Mouse (Mus musculus) limb, embryonic 10.5 days (tissue): ENCODE measurements at regions not wholly inside any gene's neighbourhood (a gene's known extent, or its start where the extent isn't known, plus 50 kb on each side); places are given as distances from the start of the nearest gene placed in this dataset.

Experiments
- DNase-seq: peaks from one replicate; pipeline ENCODE4 v3.0.0-alpha.2; 2017; ENCODE audit warnings: low spot score
- H3K27ac ChIP-seq: fragments of 300-500 bp; sonication (generic); 2 replicates; pipeline ENCODE4 v1.5.1; 2016; ENCODE audit warnings: mild to moderate bottlenecking
- H3K27me3 ChIP-seq: fragments of 300-500 bp; sonication (generic); 2 replicates; pipeline ENCODE4 v1.6.1; 2016; ENCODE audit warnings: low read depth, mild to moderate bottlenecking; ENCODE audit not compliant: poor library complexity, severe bottlenecking
- H3K36me3 ChIP-seq: fragments of 300-500 bp; sonication (generic); 2 replicates; pipeline ENCODE4 v1.6.1; 2016; ENCODE audit warnings: mild to moderate bottlenecking, moderate library complexity
- H3K4me1 ChIP-seq: fragments of 300-500 bp; sonication (generic); 2 replicates; pipeline ENCODE4 v1.6.1; 2016
- H3K4me3 ChIP-seq: fragments of 300-500 bp; sonication (generic); 2 replicates; pipeline ENCODE4 v1.5.1; 2016; ENCODE audit warnings: mild to moderate bottlenecking, moderate library complexity
- H3K9me3 ChIP-seq: fragments of 300-500 bp; sonication (generic); replicated peaks from 2 replicates; pipeline ENCODE4 v1.6.1; 2016; ENCODE audit warnings: mild to moderate bottlenecking
- WGBS: fragments of 180-500 bp; shearing (Covaris S2); methylation state at CpG from one replicate; pipeline ENCODE4 v1.1.7; 2016; 5-methylcytosine and 5-hydroxymethylcytosine counted together

GRCm38 (mm10) chr8:89634864-89635263, 590.9 kb upstream of the Sall1 start:
- no peaks in the 10 kb centered on the region for H3K9me3 ChIP-seq
- no peak overlapping the region for H3K4me3 ChIP-seq
- H3K36me3 ChIP-seq = no peaks in the 10 kb centered on the region
- no peaks in the 10 kb centered on the region; the same call in 1 of the 2 replicates for H3K4me1 ChIP-seq
- no peaks in the 10 kb centered on the region for H3K27me3 ChIP-seq
- H3K27ac ChIP-seq = no peak overlapping the region
- WGBS = 95% methylated on average over 2 of the region's 2 CpGs
- no peak for DNase-seq

- no peak for DNase-seq
- WGBS = 92% methylated on average over 5 of the region's 5 CpGs
- Histone ChIP-seq H3K36me3 (no peaks in the 10 kb centered on the region), H3K9me3 (no peaks in the 10 kb centered on the region), H3K27ac (no peak overlapping the region), H3K4me3 (no peak overlapping the region), H3K4me1 (no peaks in the 10 kb centered on the region; the same call in 1 of the 2 replicates), H3K27me3 (no peaks in the 10 kb centered on the region)
Observed at GRCm38 (mm10) chr8:89632304-89632703, 588.3 kb upstream of the Sall1 start.

- H3K27ac ChIP-seq = no peak overlapping the region
- no peaks in the 10 kb centered on the region for H3K36me3 ChIP-seq
- 98% methylated on average over 3 of the region's 3 CpGs for WGBS
- H3K4me3 ChIP-seq = no peak overlapping the region
- DNase-seq = no peak
- H3K27me3 ChIP-seq = no peaks in the 10 kb centered on the region
- no peaks in the 10 kb centered on the region for H3K9me3 ChIP-seq
- peaks cover 9% of the 10 kb centered on the region for H3K4me1 ChIP-seq
Observed at GRCm38 (mm10) chr8:89630540-89630939, 586.6 kb upstream of the Sall1 start.

GRCm38 (mm10) chr8:89618089-89618488, 574.1 kb upstream of the Sall1 start:
- H3K27me3 ChIP-seq = 0 out of 2 replicates have a peak, but pooled peaks cover 4% of the 10 kb centered on the region
- peaks cover 7% of the 10 kb centered on the region; the same call in 1 of the 2 replicates for H3K4me1 ChIP-seq
- H3K9me3 ChIP-seq = no peaks in the 10 kb centered on the region
- WGBS = 90% methylated on average over 7 of the region's 7 CpGs
- H3K27ac ChIP-seq = no peak overlapping the region
- no peak for DNase-seq
- H3K4me3 ChIP-seq = no peak overlapping the region
- no peaks in the 10 kb centered on the region for H3K36me3 ChIP-seq

- Histone ChIP-seq H3K36me3 (no peaks in the 10 kb centered on the region), H3K9me3 (no peaks in the 10 kb centered on the region), H3K27me3 (0 out of 2 replicates have a peak, but pooled peaks cover 4% of the 10 kb centered on the region), H3K4me1 (peaks cover 4% of the 10 kb centered on the region; the same call in 1 of the 2 replicates), H3K27ac (no peak overlapping the region), H3K4me3 (no peak overlapping the region)
- WGBS = 79% methylated on average over 8 of the region's 8 CpGs
- DNase-seq = no peak
Observed at GRCm38 (mm10) chr8:89615863-89616558, 572.0 kb upstream of the Sall1 start.

GRCm38 (mm10) chr8:89609074-89609473, 565.1 kb upstream of the Sall1 start:
- WGBS = 86% methylated on average over 4 of the region's 4 CpGs
- Histone ChIP-seq H3K4me3 (no peak overlapping the region), H3K9me3 (no peaks in the 10 kb centered on the region), H3K27ac (no peak overlapping the region), H3K36me3 (no peaks in the 10 kb centered on the region), H3K4me1 (no peaks in the 10 kb centered on the region), H3K27me3 (no peaks in the 10 kb centered on the region)
- DNase-seq = no peak

GRCm38 (mm10) chr8:89605905-89606468, 562.0 kb upstream of the Sall1 start:
- no peak for DNase-seq
- Histone ChIP-seq H3K9me3 (no peaks in the 10 kb centered on the region), H3K4me3 (no peak overlapping the region), H3K27ac (no peak overlapping the region), H3K27me3 (no peaks in the 10 kb centered on the region), H3K36me3 (no peaks in the 10 kb centered on the region), H3K4me1 (no peaks in the 10 kb centered on the region)
- 87% methylated on average over 4 of the region's 4 CpGs for WGBS

GRCm38 (mm10) chr8:89604461-89604860, 560.5 kb upstream of the Sall1 start:
- H3K9me3 ChIP-seq = no peaks in the 10 kb centered on the region
- WGBS = 95% methylated on average over 3 of the region's 3 CpGs
- no peak overlapping the region for H3K27ac ChIP-seq
- no peaks in the 10 kb centered on the region for H3K4me1 ChIP-seq
- no peaks in the 10 kb centered on the region for H3K36me3 ChIP-seq
- H3K4me3 ChIP-seq = no peak overlapping the region
- DNase-seq = no peak
- H3K27me3 ChIP-seq = no peaks in the 10 kb centered on the region

- no peak for DNase-seq
- 85% methylated on average over 7 of the region's 7 CpGs for WGBS
- Histone ChIP-seq H3K4me3 (no peak overlapping the region), H3K27ac (no peak overlapping the region), H3K36me3 (no peaks in the 10 kb centered on the region), H3K4me1 (no peaks in the 10 kb centered on the region), H3K27me3 (no peaks in the 10 kb centered on the region), H3K9me3 (no peaks in the 10 kb centered on the region)
Observed at GRCm38 (mm10) chr8:89596380-89596779, 552.4 kb upstream of the Sall1 start.

- Histone ChIP-seq H3K27ac (no peak overlapping the region), H3K27me3 (peaks cover 17% of the 10 kb centered on the region; the same call in 1 of the 2 replicates), H3K4me1 (no peaks in the 10 kb centered on the region), H3K9me3 (no peaks in the 10 kb centered on the region), H3K36me3 (no peaks in the 10 kb centered on the region), H3K4me3 (no peak overlapping the region)
- no peak for DNase-seq
Observed at GRCm38 (mm10) chr8:89583091-89583490, 539.1 kb upstream of the Sall1 start.

- H3K4me1 ChIP-seq = no peaks in the 10 kb centered on the region
- peaks cover 18% of the 10 kb centered on the region; the same call in 1 of the 2 replicates for H3K27me3 ChIP-seq
- H3K4me3 ChIP-seq = no peak overlapping the region
- H3K9me3 ChIP-seq = no peaks in the 10 kb centered on the region
- no peaks in the 10 kb centered on the region for H3K36me3 ChIP-seq
- H3K27ac ChIP-seq = no peak overlapping the region
- DNase-seq = no peak
Observed at GRCm38 (mm10) chr8:89582566-89582965, 538.6 kb upstream of the Sall1 start.

- H3K36me3 ChIP-seq = no peaks in the 10 kb centered on the region
- no peaks in the 10 kb centered on the region for H3K9me3 ChIP-seq
- WGBS = 2% methylated on average over 13 of the region's 13 CpGs
- peaks cover 42% of the 10 kb centered on the region for H3K4me1 ChIP-seq
- peak overlapping the region; percentile 75 for H3K27ac ChIP-seq
- peak; percentile 94 for DNase-seq
- H3K27me3 ChIP-seq = peaks cover 61% of the 10 kb centered on the region
- H3K4me3 ChIP-seq = no peak overlapping the region
Observed at GRCm38 (mm10) chr8:89571816-89572215, 527.9 kb upstream of the Sall1 start.

- no peaks in the 10 kb centered on the region for H3K9me3 ChIP-seq
- WGBS = 19% methylated on average over 10 of the region's 10 CpGs
- H3K36me3 ChIP-seq = no peaks in the 10 kb centered on the region
- no peak overlapping the region for H3K4me3 ChIP-seq
- H3K27ac ChIP-seq = peak overlapping the region; percentile 56; the same call in 1 of the 2 replicates
- H3K4me1 ChIP-seq = peaks cover 50% of the 10 kb centered on the region
- peaks cover 57% of the 10 kb centered on the region for H3K27me3 ChIP-seq
- no peak for DNase-seq
Observed at GRCm38 (mm10) chr8:89570639-89571325, 526.8 kb upstream of the Sall1 start.
